Mouse (Mus musculus) testis, postnatal 10 days (tissue): ENCODE measurements at regions not wholly inside any gene's neighbourhood (a gene's known extent, or its start where the extent isn't known, plus 50 kb on each side); places are given as distances from the start of the nearest gene placed in this dataset.

Experiments
- DNase-seq: peaks from one replicate; pipeline ENCODE4 v3.0.0; 2021; ENCODE audit warnings: low spot score

DNA sequence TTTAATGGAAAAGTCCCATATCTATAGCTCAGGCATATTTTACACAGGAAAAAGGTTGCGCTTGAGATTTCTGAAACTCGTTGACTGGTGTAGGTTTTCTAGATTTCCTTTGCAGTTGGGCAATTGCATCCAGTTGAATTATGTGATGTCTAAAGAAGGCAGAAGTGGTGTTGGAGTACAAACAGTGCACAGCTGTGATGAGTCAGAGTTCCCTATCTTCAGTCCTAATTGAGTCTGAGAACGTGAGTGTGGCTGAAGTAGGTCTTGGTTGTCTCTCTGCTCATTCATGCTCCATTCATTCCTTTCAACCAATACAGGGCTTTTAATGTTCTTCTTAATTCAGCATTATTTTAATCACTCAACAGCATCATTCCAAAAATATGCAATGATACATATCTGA is 142.9 kb upstream of the Dpyd start:
- DNase-seq = no peak

DNA sequence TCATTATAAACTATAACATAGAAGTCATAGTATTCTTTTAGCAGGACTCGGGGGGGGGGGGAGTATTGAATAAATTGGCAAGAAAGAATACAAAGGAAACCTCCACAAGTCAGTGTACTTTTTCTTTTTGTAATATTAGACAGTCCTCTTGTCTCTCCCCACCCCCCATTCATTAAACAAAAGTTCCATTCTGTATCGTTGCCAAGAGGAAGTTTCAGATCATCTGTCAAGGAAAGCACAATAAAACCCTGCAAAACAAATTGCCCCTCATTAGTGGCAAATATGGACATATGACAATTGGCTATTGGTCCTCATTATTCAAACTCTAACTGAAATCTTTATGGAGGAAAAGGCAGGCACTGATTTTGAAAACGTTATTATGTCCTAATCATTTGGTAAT is 140.2 kb upstream of the Dpyd start:
- DNase-seq = no peak

DNA sequence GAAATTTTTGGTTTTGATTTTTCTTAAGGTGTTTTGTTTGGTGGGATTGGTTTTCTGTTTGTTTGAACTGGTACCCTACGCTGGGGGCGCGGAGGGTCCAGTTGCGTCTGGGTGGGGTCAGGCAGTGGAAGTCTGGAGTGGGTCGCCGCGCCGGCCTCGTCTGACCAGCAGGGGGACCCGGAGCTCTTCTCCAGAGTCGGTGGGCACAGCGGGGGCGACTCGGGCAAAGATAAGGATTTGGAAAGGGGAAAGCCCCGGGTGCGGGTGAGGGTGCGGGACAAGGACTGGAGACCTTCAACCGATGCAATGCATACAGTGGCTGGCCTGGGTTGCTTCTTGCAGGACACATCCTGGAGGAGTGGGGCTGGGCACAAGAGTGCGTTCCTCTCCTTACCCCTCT is 136.2 kb upstream of the Dpyd start:
- peak; percentile 49 for DNase-seq

DNA sequence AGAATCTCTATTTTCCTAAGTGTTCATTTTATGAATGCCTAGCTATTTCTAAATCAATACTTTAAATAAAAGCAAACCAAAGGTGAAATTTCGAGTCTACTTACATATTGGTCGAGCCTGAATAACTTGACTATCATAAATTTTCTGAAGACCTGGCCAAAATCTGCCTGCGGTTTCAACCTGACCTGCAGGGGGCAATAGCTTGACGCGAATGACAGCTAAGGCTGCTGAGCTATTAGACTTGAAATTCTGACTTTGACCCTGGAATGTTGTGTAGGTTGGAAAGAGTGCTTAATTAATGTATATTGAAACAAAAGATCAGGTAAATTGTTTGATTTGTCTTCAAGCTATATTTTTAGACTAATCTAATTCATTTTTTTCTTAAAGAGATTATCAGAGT is 133.4 kb upstream of the Dpyd start:
- peak; percentile 68 for DNase-seq

DNA sequence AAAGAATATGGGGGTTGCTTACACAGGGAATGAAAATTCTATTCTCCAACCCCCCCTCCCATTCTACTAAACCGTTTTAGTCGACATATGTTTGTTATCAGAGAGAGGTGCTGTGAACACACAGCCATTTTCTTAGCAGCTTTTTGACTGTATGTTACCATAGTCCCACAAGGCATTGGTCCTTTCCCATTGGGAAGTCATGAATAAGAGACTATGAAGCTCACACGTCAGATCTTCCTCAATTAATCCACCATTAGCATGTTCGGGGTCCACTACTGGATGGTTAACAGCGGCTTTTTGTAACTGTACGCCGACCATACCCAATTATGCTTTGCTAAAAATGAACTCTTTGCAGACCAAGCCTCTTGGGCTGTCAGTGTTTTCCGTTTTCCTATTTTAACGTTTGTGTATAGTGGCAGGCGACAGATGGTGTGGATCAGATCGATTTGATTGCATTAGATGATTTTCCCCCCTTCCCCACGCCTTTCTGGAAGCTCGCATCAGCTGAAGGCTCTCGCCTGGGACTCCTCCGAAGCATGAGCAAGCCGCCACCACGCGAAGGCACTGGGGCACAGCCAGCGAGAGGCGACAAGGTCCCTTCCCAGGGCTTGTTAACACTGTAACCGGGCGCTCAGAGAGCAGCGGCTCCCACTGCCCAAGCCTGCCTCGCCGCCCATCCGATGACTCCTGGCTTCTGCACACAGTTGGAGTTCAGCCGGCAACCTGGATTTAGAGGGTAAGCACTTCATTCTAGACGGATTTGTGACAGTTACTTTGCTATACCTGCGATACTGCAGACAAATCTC is 131.9 kb upstream of the Dpyd start:
- DNase-seq = no peak

DNA sequence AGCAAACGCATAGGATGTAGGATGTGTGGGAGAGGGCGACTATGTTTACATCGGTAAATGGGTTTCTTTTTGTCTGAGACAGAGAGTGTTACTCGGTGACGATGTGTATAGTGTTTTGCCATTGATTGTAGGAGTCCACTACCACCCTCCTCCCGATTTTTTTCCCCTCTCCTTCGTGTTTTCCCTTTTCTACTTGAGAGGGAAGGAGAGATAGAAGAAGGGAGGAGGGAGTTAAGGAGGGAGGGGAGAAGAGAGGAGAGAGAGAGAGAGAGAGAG is 131.4 kb upstream of the Dpyd start:
- no peak for DNase-seq

DNA sequence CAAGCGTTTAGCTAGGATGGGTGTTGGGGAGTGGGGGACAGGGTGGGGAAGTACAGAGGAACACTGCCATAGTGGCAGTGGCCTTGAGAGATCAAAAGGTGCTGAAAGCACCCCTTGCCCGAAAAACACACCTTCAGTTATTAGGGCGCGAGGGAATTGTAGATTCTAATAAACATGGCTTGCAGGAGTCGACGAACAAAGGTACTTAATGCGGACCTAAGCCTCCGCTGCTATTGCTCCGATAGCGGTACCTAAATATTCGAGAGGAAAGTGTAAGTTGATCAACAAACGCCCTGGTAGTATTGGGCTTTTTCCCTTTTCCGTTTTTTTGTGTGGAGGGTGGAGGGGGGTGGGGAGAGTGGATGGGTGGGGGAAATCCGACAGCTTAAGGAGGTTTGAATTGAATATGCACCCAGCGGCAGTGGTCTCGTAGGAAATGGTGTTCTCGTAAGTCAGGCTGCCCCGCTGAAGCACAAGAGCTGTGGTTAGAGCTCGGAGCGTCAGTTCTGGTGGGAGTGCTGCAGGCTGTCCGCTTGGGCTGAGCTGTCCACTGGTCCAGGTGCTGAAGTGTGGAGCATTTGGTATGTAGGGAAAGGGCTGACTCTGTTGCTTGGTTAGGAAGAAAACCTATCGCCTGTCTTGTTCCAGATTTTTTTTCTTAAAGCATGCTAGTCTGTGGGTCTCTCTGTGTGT is 130.8 kb upstream of the Dpyd start:
- peak; percentile 89 for DNase-seq

DNA sequence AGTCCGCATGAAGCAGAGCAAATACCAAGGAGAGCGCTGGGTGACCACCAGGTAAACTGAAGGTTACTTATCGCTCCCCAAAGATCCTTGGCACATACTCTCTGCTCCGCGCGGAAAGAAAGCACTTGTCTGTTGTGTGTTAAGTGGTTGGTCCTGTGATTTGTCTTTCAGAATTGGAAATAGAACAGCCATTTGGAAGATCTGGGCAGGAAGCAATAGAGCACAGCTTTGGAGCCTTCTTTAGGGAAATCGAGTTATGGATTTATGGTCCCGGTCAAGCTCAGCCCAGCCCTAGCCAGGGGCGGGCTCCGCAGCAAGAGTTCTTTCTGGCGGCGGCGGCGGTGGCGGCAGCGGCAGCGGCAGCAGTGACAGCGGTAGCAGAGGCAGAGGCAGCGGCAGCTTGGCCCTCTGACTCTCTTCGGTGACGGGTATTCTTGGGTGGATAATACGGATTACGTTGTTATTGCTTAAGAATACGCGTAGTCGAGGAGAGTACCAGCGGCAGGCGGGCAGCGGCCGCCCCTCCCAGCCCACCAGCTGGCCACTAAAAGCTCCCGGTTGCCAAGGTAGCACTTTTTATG is 128.4 kb upstream of the Dpyd start:
- no peak for DNase-seq

DNA sequence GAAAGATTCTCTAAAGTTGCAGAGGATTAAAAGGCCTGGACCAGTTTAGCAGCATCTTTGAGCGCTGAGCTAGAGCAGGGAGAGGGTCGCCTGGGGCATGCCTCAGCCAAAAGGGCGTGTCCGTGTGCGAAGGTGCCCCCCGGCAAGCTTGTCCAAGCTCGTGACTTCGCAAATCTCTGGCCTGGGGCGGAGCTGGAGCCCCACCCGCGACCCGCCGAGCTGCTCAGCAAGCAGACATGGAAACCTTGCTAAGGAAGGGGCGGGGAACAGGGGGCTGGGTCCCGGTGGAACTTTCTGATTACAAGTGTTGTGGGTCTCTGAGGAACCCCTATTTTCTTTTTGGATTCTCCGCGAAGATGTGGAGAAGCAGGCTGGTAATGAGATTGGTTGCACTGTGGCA is 127.6 kb upstream of the Dpyd start:
- DNase-seq = no peak

DNA sequence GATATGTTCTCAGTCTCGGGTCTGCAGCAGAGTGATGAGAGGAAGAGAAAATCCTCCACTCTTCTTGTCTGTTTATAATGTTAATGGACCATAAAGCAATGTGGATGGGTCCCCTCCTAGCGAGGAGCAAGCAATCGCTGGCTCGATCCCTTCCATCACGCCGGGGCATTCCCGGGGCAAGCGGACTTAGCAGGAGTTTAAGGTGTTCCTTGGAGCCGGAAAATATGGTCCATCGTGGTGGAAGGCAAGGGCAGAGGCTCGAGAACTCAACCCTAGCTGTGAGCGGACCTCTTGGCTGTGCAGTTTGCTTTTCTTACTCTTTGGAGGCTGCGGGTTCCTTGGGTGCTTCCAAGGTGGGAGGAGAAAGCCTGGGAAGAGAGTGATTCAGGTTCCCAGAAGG is 127.1 kb upstream of the Dpyd start:
- no peak for DNase-seq

DNA sequence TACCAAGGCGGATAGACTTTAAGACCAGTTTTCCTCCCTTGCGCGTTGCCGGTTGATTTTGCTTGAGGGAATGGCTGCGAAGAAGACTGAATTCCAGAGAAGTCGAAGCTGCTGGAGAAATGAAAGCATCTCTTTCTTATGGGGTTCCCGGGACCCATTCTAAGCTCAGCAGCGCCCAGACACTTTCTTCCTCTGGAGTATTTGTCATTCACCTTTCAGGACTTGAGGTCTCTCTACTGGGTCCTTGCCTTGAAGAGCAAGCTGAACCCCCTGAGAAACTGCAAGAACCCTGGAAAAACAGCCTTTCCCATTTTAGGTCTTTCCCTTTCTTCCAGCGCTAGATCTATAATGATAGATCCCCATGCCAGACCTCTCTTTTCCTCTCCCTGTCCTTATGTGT is 126.7 kb upstream of the Dpyd start:
- no peak for DNase-seq

DNA sequence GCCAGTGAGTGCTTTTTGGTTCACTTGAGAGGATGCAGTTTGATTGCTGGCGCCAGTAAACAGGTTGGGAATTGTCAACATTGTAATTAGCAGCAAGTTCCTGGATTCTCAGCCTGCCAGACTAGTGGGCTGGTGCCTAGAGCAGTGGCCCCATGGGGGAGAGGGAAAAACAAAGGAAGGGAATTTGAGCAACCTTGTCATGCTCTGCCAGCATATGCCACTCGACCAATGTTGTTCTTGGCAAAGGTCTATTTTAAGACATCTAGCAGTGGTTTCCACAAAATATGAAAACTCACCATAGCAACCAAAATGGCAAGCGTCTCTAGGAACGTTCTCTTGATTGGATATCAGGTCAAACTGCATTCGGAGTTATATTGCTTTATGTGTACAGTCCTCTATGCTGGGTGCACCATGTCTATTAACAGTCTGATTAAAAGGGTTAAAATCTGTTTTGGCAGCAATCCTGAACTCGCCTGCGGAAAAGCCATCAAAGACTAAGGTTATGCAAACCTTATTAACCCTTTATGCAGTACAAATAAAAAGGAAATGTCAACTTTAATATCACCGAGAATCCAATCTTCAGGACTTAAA is 118.1 kb upstream of the Dpyd start:
- DNase-seq = no peak

DNA sequence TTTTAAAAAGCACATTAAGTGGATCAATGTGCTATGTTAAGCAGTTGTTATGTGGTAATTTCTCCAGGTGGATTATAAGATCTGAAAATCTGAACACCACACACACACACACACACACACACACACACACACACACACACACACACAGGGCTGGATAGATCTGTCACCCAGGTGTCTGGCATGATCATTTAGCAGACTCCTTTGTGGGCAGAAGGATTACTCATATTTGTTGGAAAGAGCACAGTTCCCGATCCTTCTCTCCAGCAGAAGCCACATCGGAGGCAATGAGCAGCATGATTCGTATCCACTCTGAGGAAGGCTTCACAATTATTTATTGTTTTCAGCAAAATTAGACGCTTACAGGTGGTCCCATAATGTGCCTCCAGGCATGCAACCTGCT is 116.6 kb upstream of the Dpyd start:
- no peak for DNase-seq

DNA sequence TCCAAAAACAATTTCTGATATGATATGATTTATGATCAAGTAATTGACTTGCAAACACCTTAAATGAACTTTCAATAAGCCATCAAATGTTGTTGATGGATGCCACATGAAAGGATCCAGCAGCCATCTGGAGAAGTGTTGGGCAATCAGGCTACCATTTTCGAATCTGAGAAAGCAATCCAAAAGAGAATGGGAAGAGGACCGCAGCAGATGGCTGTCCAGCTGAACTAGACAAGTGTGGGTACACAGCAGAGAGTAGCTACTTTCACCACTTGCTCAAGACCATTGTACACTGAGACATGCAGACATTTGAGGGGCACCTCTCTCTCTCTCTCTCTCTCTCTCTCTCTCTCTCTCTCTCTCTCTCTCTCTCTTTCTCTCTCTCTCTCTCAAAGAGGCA is 102.3 kb upstream of the Dpyd start:
- no peak for DNase-seq

DNA sequence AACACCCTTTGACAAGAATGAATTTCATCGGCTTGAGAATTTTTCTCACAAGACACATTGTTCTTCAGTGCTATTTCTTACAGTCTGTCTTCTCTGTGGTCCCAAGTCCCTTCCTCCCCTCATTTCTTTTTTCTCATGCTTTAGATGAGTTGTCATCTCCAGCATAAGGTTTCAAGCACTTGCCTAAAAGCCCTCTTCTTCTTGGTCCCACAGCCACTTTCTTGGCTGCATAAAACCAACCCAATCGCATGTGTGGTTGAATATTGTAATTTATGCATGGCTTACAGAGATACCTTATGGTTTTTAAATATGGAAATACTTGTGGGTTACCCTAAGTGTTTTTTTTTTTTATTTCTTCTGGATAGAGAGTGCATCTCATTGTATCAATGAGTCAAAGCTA is 96.3 kb upstream of the Dpyd start:
- no peak for DNase-seq

DNA sequence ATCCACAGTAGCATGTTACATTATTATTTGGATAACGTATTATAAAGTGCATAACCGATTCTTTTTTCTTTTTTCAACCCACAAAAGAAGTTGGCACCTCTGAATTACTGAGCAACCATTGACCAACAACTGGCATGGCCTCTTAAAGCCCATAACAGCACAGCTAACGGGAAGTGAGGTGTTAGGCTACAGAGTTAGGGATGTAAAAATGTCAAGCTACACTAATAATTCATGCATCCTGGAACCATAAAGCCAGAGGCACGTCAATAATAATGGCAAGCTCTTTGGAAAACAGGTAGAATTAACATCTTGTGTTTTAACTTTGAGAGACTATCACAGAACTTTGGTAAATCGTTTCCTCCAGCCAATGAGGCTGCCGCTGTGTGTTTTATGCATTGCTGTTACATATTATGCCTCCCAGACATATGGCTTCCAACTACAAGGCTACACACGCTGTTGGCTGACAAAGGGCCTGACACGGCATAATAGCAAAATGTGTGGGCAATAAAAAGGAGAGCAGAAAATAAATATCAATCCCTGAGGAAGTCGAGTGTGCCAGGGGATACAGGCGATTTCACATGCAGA is 89.6 kb upstream of the Dpyd start:
- no peak for DNase-seq

DNA sequence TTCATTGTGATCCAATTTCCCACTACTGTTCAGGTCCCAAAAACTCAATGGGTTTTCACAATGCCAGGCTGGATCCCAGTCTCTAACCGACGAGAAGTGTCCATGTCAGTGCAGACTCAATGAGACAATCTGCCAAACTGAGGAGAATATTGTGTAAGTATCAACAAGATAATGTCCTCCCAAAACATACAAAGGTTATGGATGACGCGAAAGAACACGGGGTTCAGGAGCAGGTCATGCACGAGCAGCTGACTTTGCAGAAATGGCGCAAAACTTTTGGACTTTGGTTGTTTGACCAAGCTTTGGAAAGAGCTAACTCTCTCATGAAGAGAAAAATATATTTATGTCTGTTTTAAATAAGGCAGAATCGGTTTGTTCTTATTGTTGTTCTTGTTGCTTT is 83.9 kb upstream of the Dpyd start:
- DNase-seq = no peak

DNA sequence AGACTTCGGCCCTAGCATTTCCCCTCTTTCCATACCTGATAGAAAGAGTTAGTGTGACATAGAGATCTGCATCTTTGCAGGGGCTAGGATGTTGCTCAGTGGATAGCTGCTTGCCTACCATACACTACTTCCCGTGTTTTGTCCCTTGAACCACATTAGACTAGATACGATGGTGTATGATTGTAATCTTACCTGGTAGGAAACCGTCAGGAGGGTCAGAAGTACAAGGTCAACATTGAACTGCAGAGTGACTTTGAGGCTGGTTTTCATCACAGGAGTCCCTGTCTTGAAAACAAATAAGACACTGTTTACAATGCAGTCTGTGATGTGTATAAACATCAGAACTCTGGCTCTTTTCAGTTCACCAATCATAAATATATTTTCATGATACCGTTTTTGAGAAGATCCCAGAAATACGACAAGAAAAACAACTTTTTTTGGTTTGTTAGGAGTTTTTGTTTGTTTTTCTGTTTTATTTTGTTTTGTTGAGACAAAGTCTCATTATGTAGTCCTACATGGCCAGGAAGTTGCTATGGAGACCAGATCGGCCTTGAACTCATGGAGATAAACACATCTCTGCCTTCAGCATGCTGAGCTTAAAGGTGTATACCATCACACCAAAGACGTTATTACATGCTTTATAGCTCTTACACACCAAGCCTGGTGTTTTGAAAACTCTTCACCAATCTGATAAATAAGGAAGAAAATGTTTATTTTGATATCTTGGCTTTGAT is 81.2 kb upstream of the Dpyd start:
- no peak for DNase-seq

DNA sequence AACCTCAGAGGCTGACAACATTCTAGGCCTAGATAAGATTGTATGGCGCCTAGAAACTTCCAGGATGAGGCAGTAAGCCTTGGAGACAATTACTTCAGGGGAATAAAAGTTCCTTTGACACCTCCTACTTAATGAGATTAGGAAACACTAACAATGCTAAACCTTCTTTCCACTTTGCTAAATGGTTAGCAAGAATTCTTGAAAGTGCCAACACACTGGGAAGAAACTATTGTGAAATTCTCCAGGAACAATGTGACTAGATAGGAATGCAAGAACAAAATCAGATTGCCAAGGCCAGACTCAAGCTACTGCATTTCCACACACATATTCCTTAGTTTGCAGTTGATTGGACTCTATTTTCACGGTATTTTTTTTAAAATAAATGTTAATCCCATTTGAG is 76.0 kb upstream of the Dpyd start:
- no peak for DNase-seq

DNA sequence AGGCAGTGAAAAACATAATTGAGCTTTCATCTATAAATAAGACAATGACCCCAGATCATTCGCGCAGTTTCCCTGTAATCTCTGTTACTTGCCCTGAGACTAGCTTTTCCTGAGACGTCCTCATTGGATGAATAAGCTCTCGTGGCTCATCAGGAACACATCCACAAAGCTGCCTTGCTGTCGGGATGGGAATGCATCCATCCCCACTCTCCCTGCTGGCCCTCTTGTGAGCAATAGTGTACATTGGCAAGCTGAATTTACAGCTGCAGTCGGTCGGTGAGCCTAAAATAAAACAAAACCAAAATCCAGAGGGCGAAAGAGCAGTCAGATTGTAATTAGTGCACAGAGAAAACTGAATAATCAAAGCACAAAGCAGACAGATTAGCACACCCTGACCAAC is 74.5 kb upstream of the Dpyd start:
- DNase-seq = no peak

DNA sequence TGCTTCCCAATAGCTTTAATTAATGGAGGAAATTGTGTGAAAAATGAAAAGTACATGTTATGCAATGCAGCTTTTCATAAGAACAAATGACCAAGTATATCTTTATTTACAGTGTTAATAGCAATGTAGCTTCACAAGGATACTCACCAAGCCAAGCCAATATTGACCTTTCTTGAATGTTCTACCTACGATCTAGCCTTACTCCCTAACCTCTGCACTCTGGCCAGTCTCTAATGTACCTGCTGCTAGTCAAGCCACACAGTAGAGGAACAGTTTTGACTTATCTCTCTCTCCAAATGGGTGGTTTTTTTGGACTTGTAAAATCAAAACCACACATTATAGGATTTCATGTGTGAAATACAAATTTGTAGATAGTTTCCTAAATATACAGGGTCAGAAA is 70.8 kb upstream of the Dpyd start:
- DNase-seq = no peak

DNA sequence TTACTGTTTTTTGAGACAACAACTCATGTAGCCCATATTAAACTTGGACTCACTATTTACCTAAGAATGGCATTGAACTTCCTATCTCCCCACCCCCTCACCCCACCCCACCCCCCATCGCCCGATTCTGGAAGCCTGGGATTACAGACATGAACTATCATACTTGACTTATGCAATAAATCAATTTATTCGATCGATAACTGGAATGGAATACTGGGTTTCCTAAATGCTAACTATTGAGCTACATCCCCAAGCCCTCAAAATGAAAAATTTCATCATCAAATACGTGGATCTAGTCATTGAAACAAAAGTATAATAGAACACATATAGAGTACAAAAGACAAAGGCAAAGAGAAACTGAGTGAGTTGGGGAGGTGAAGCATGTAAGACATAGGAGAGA is 70.1 kb upstream of the Dpyd start:
- no peak for DNase-seq
